Mouse (Mus musculus) liver, embryonic 16.5 days (tissue): Measurements from ENCODE around the gene Pheta1. TPM values are rescaled to one million over a fixed set of nuclear protein-coding genes. Genes with fewer than 3 reads are reported as not detected.

Experiments used
- ATAC-seq: fragments of 200-750 bp; cut with Nextera tagmentation; 2 replicates; pipeline ENCODE4 v1.8.0; 2017; ENCODE audit warnings: low read depth, mild to moderate bottlenecking, moderate number of reproducible peaks, moderate library complexity
- H3K27ac ChIP-seq: fragments of 300-500 bp; sonication (generic); 2 replicates; pipeline ENCODE4 v1.5.1; 2014; ENCODE audit warnings: mild to moderate bottlenecking, low read length
- H3K27me3 ChIP-seq: fragments of 300-500 bp; sonication (generic); 2 replicates; pipeline ENCODE4 v1.6.1; 2014; ENCODE audit warnings: low read depth, low read length, mixed read lengths; ENCODE audit not compliant: control insufficient read depth, insufficient read depth
- H3K36me3 ChIP-seq: fragments of 300-500 bp; sonication (generic); 2 replicates; pipeline ENCODE4 v1.6.1; 2014; ENCODE audit warnings: mild to moderate bottlenecking; ENCODE audit not compliant: control insufficient read depth, insufficient read depth
- H3K4me1 ChIP-seq: fragments of 300-500 bp; sonication (generic); 2 replicates; pipeline ENCODE4 v1.6.1; 2014; ENCODE audit warnings: low read depth, low read length, mixed read lengths; ENCODE audit not compliant: control insufficient read depth
- H3K4me2 ChIP-seq: fragments of 300-500 bp; sonication (generic); 2 replicates; pipeline ENCODE4 v1.6.1; 2014; ENCODE audit warnings: low read depth, low read length, mixed read lengths
- H3K4me3 ChIP-seq: fragments of 300-500 bp; sonication (generic); 2 replicates; pipeline ENCODE4 v1.5.1; 2014; ENCODE audit warnings: low read depth, mild to moderate bottlenecking, low read length
- H3K9ac ChIP-seq: fragments of 300-500 bp; sonication (generic); 2 replicates; pipeline ENCODE4 v1.6.1; 2014; ENCODE audit warnings: low read depth, low read length
- H3K9me3 ChIP-seq: fragments of 300-500 bp; sonication (generic); replicated peaks from 2 replicates; pipeline ENCODE4 v1.6.1; 2016; ENCODE audit warnings: low read length; ENCODE audit not compliant: control insufficient read depth
- WGBS: fragments of 180-500 bp; shearing (Covaris S2); extraction: QIAGEN DNeasy Blood & Tissue Kit; methylation state at CpG from one replicate; pipeline ENCODE4 v1.1.7; 2014; ENCODE audit not compliant: insufficient replicate concordance; 5-methylcytosine and 5-hydroxymethylcytosine counted together
- polyA plus RNA-seq: library from polyadenylated mRNA; unstranded; fragments of >200 nt; fragmentation: Nextera tagmentation; extraction: Ambion mirVana; gene quantifications from 2 replicates; pipeline ENCODE4 v1.2.1, GENCODE M21; 2015

Gene Pheta1
- polyA plus RNA-seq, 1 experiment from 2014 or later: 4.0 TPM

- ATAC-seq: no peak
- WGBS: 76% methylated on average over 6 of the region's 6 CpGs
- H3K27me3 ChIP-seq: no peaks in the 10 kb centered on the region
- peaks cover 35% of the 10 kb centered on the region for H3K4me1 ChIP-seq
- H3K4me3 ChIP-seq: no peak overlapping the region
- no peak overlapping the region for H3K27ac ChIP-seq
- H3K4me2 ChIP-seq: no peak overlapping the region
- no peak overlapping the region for H3K9ac ChIP-seq
- H3K36me3 ChIP-seq: peaks cover 19% of the 10 kb centered on the region
- no peaks in the 10 kb centered on the region for H3K9me3 ChIP-seq
Observed at GRCm38 (mm10) chr5:121831002-121831601, 17.7 kb upstream of the Pheta1 start.

- 0 out of 2 replicates have a peak overlapping the region, but pooled peaks have one; percentile 21 for H3K4me2 ChIP-seq
- H3K4me1 ChIP-seq: peaks cover 47% of the 10 kb centered on the region
- WGBS: 65% methylated on average over 6 of the region's 6 CpGs
- no peak overlapping the region for H3K27ac ChIP-seq
- peaks cover 14% of the 10 kb centered on the region for H3K36me3 ChIP-seq
- H3K4me3 ChIP-seq: no peak overlapping the region
- H3K9me3 ChIP-seq: no peaks in the 10 kb centered on the region
- 0 out of 2 replicates have a peak, but pooled peaks cover 2% of the 10 kb centered on the region for H3K27me3 ChIP-seq
- no peak overlapping the region for H3K9ac ChIP-seq
- no peak for ATAC-seq
Observed at GRCm38 (mm10) chr5:121832376-121833155, 16.2 kb upstream of the Pheta1 start.

- Histone ChIP-seq H3K36me3 (peaks cover 8% of the 10 kb centered on the region), H3K4me1 (peaks cover 53% of the 10 kb centered on the region), H3K27ac (peak overlapping the region; percentile 51; the same call in 1 of the 2 replicates), H3K9ac (no peak overlapping the region), H3K9me3 (no peaks in the 10 kb centered on the region), H3K4me2 (peak overlapping the region; percentile 21; the same call in 1 of the 2 replicates), H3K4me3 (no peak overlapping the region), H3K27me3 (0 out of 2 replicates have a peak, but pooled peaks cover 3% of the 10 kb centered on the region)
- ATAC-seq: no peak
- WGBS: 69% methylated on average over 2 of the region's 2 CpGs
Observed at GRCm38 (mm10) chr5:121833159-121833558, 15.6 kb upstream of the Pheta1 start.

- Histone ChIP-seq H3K9ac (no peak overlapping the region; the same call in 1 of the 2 replicates), H3K4me3 (peak overlapping the region; percentile 87), H3K4me1 (peaks cover 58% of the 10 kb centered on the region)
Observed at GRCm38 (mm10) chr5:121833572-121834240, 15.1 kb upstream of the Pheta1 start.

GRCm38 (mm10) chr5:121834241-121834606, 14.6 kb upstream of the Pheta1 start:
- Histone ChIP-seq H3K9ac (peak overlapping the region; percentile 12; the same call in 1 of the 2 replicates), H3K27me3 (peaks cover 8% of the 10 kb centered on the region), H3K4me1 (peaks cover 64% of the 10 kb centered on the region), H3K4me3 (peak overlapping the region; percentile 87), H3K27ac (peak overlapping the region; percentile 92), H3K36me3 (no peaks in the 10 kb centered on the region), H3K9me3 (no peaks in the 10 kb centered on the region), H3K4me2 (peak overlapping the region; percentile 95)
- ATAC-seq: no peak
- WGBS: 37% methylated on average over 7 of the region's 7 CpGs

More at GRCm38 (mm10) chr5:121833572-121834240, 15.1 kb upstream of the Pheta1 start:
- no peak for ATAC-seq
- Histone ChIP-seq H3K27me3 (peaks cover 3% of the 10 kb centered on the region; the same call in 1 of the 2 replicates), H3K36me3 (peaks cover 2% of the 10 kb centered on the region), H3K27ac (peak overlapping the region; percentile 51; the same call in 1 of the 2 replicates), H3K4me2 (peak overlapping the region; percentile 95), H3K9me3 (no peaks in the 10 kb centered on the region)
- 19% methylated on average over 10 of the region's 10 CpGs for WGBS

GRCm38 (mm10) chr5:121834991-121835747, 13.6 kb upstream of the Pheta1 start:
- Histone ChIP-seq H3K9ac (peak overlapping the region; percentile 82), H3K27ac (peak overlapping the region; percentile 92), H3K27me3 (peaks cover 9% of the 10 kb centered on the region), H3K4me3 (peak overlapping the region; percentile 87), H3K4me1 (peaks cover 64% of the 10 kb centered on the region), H3K9me3 (no peaks in the 10 kb centered on the region), H3K4me2 (peak overlapping the region; percentile 95), H3K36me3 (no peaks in the 10 kb centered on the region)
- 13% methylated on average over 12 of the region's 12 CpGs for WGBS
- no peak for ATAC-seq

GRCm38 (mm10) chr5:121835949-121836691, 12.7 kb upstream of the Pheta1 start:
- WGBS: under 1% methylated on average over 51 of the region's 51 CpGs
- peak; percentile 6 for ATAC-seq
- peaks cover 64% of the 10 kb centered on the region for H3K4me1 ChIP-seq

More at GRCm38 (mm10) chr5:121835949-121836691, 12.7 kb upstream of the Pheta1 start:
- Histone ChIP-seq H3K9ac (peak overlapping the region; percentile 82), H3K36me3 (no peaks in the 10 kb centered on the region), H3K27me3 (peaks cover 9% of the 10 kb centered on the region), H3K9me3 (no peaks in the 10 kb centered on the region), H3K4me2 (peak overlapping the region; percentile 95), H3K27ac (peak overlapping the region; percentile 92), H3K4me3 (peak overlapping the region; percentile 87)
